Mouse (Mus musculus) liver, adult 2 months (tissue): Measurements from ENCODE around the gene Lbx2. TPM values are rescaled to one million over a fixed set of nuclear protein-coding genes. Genes with fewer than 3 reads are reported as not detected.

Source experiments
- DNase-seq: peaks from one replicate; pipeline ENCODE4 v3.0.0-alpha.2; 2011; ENCODE audit warnings: low read depth, low spot score; ENCODE audit errors: extremely low read depth
- H3K27ac ChIP-seq: fragments of 200-500 bp; replicated peaks from 2 replicates; pipeline ENCODE4 v1.5.1; 2012; ENCODE audit warnings: low read depth, mild to moderate bottlenecking, control low read depth, inconsistent platforms, low read length; ENCODE audit not compliant: insufficient read depth
- H3K27me3 ChIP-seq: fragments of 200-500 bp; 2 replicates; pipeline ENCODE4 v1.6.1; 2012; ENCODE audit warnings: mild to moderate bottlenecking, moderate library complexity, low read length, inconsistent platforms; ENCODE audit not compliant: control insufficient read depth, insufficient read depth
- H3K36me3 ChIP-seq: fragments of 200-500 bp; 2 replicates; pipeline ENCODE4 v1.6.1; 2012; ENCODE audit warnings: low read length, inconsistent platforms; ENCODE audit not compliant: control insufficient read depth, insufficient read depth
- H3K4me1 ChIP-seq: fragments of 200-500 bp; 2 replicates; pipeline ENCODE4 v1.6.1; 2011; ENCODE audit warnings: low read length; ENCODE audit not compliant: control insufficient read depth, insufficient read depth
- H3K4me3 ChIP-seq: fragments of 200-500 bp; 2 replicates; pipeline ENCODE4 v1.5.1; 2011; ENCODE audit warnings: low read depth, mild to moderate bottlenecking, control low read depth, low read length, moderate library complexity; ENCODE audit not compliant: insufficient read depth
- H3K79me2 ChIP-seq: fragments of 200-500 bp; 2 replicates; pipeline ENCODE4 v1.6.1; 2012; ENCODE audit warnings: inconsistent platforms, mild to moderate bottlenecking, low read length, moderate library complexity; ENCODE audit not compliant: control insufficient read depth, insufficient read depth
- H3K9ac ChIP-seq: fragments of 200-500 bp; 2 replicates; pipeline ENCODE4 v1.6.1; 2012; ENCODE audit warnings: low read depth, mild to moderate bottlenecking, control low read depth, inconsistent platforms, low read length
- CTCF ChIP-seq: fragments of 200-500 bp; IDR thresholded peaks from 2 replicates; pipeline ENCODE4 v1.5.1; 2011; ENCODE audit warnings: low read depth, low read length, control low read depth
- POLR2A ChIP-seq: fragments of 200-500 bp; IDR thresholded peaks from 2 replicates; pipeline ENCODE4 v1.6.1; 2011; ENCODE audit warnings: low read length, control low read depth; ENCODE audit not compliant: insufficient read depth; ENCODE audit errors: extremely low read depth
- WGBS: fragments of 180-500 bp; shearing (Covaris S2); methylation state at CpG from one replicate; pipeline ENCODE4 v1.1.7; 2018; 5-methylcytosine and 5-hydroxymethylcytosine counted together
- polyA plus RNA-seq: library from polyadenylated mRNA; depleted of rRNA; stranded (reverse); fragments of >200 nt; gene quantifications from 2 replicates; pipeline ENCODE4 v1.2.3, GENCODE M21; 2012
- total RNA-seq: library from RNA; depleted of rRNA; stranded (reverse); fragments of >200 nt; gene quantifications from 2 replicates; pipeline ENCODE4 v1.2.3, GENCODE M21; 2014

Lbx2 gene
- total and polyA plus RNA-seq, 2 experiments = 0.34 to 0.65 TPM

DNA sequence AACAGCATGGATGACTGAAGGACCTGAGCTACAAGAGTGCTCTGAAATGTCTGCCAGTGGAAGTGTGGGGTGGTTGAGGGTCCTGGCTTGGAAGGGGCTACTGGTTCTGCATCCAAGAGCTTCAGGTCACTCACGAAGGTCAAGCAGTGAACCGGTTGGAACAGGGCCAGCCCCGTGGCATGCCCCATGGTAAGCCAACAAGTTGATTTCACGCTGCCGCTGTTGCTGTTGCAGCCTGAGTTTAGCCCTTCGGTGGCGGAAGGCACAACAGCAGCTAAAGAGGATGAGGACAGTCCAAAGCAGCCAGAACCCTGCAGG lies 33.5 kb downstream of the Lbx2 start:
- H3K4me1 ChIP-seq = peaks cover 14% of the 10 kb centered on the region
- no peak for DNase-seq
- 23% methylated on average over 7 of the region's 7 CpGs for WGBS

DNA sequence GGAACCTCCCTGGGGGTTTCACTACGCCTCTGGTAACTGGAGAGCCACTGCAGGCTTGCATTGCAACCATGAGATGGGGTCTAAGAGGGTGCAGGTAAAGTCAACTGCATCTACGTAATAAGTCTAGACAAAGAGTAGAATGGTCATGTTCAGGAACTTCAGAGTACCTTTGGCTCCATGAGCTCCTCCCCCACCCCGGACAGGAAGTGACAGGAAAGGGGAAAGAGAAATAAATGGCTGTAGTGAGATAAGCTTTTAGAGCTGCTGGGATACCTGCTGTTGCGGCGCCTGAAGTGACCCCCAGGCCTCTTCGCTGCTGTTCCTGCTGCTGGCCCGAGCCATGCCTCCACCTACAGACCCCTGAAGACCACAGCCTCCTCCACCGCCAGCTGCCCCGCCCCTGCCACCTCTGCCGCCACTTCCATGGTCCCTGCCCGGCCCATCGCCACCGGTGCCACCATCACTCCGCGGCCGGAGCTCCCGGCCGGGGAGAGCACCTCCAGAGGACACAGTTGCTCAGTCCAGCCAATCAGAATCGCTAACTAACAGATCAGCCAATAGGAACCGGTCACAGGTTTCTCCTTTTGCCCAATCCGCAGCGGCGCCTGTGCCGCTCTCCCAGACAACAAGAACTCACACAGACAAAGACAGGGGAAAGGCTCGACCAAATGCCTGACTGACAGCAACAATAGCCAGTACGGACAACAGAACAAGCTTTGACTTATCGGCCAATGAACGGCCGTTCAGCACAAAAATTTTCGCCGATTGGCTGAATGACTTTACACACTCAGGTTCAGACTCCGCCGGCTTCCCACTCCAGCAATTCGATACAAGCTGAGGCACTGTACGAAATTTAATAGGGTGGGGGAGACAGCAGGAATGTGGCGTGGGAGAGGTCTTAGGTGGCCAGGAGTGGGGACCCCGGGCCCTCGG lies 35.0 kb downstream of the Lbx2 start, which contains the start of gene Wbp1:
Wbp1 (minus strand) TSS at position 630 of the 933 bp plus-strand sequence.
- H3K79me2 ChIP-seq = no peaks in the 10 kb centered on the region
- DNase-seq = peak; percentile 99
- peak within 1 kb of the TSS; percentile 62 for H3K27ac ChIP-seq
- under 1% methylated on average over 38 of the region's 38 CpGs for WGBS
- H3K27me3 ChIP-seq = no peaks in the 10 kb centered on the region
- H3K4me1 ChIP-seq = peaks cover 18% of the 10 kb centered on the region
- H3K9ac ChIP-seq = peak within 1 kb of the TSS; percentile 82
- no peaks in the 10 kb centered on the region; the same call in 1 of the 2 replicates for H3K36me3 ChIP-seq
- peak within 1 kb of the TSS; percentile 75 for H3K4me3 ChIP-seq
- TF ChIP-seq CTCF (no peak), POLR2A (peak; percentile 71)

More for the DNA sequence above, 33.5 kb downstream of the Lbx2 start:
- peaks cover 4% of the 10 kb centered on the region; the same call in 1 of the 2 replicates for H3K79me2 ChIP-seq
- H3K4me3 ChIP-seq = no peak overlapping the region
- no peaks in the 10 kb centered on the region for H3K27me3 ChIP-seq
- H3K27ac ChIP-seq = no peak overlapping the region
- no peaks in the 10 kb centered on the region; the same call in 1 of the 2 replicates for H3K36me3 ChIP-seq
- no peak for TF ChIP-seq CTCF
- TF ChIP-seq POLR2A = no peak
- no peak overlapping the region for H3K9ac ChIP-seq

- no peaks in the 10 kb centered on the region for H3K27me3 ChIP-seq
- H3K4me1 ChIP-seq = peaks cover 14% of the 10 kb centered on the region
- no peak for DNase-seq
- peak overlapping the region; percentile 58 for H3K4me3 ChIP-seq
- TF ChIP-seq CTCF (no peak), POLR2A (no peak)
- H3K36me3 ChIP-seq = no peaks in the 10 kb centered on the region; the same call in 1 of the 2 replicates
- peak overlapping the region; percentile 43 for H3K27ac ChIP-seq
- H3K79me2 ChIP-seq = no peaks in the 10 kb centered on the region
- 17% methylated on average over 52 of the region's 52 CpGs for WGBS
- peak overlapping the region; percentile 73 for H3K9ac ChIP-seq
Measured at GRCm38 (mm10) chr6:83121863-83122710, 35.9 kb downstream of the Lbx2 start.

DNA sequence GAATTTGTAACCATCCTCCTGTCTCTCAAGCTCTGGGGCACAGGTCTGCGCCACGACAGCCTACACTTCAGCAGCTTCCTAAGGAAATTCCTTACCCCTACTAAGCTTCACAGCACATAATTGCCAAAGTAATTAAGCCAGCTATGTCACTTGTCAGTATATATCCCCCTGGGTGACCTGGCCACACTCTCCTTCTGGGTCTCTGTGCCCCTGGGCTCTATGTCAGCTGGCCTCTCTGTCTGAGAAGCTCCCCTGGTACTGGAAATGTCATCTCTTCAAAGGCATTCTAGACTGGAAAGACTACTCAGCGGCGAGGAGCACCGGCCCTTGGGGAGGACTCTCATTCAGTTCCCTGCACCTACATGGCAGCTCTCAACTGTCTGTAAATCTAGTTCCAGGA lies 36.8 kb downstream of the Lbx2 start:
- DNase-seq = no peak
- no peaks in the 10 kb centered on the region; the same call in 1 of the 2 replicates for H3K36me3 ChIP-seq
- no peaks in the 10 kb centered on the region for H3K79me2 ChIP-seq
- H3K4me3 ChIP-seq = no peak overlapping the region
- no peak overlapping the region for H3K27ac ChIP-seq
- 94% methylated on average over 5 of the region's 5 CpGs for WGBS
- H3K9ac ChIP-seq = no peak overlapping the region
- no peak for TF ChIP-seq POLR2A
- TF ChIP-seq CTCF = no peak
- H3K27me3 ChIP-seq = no peaks in the 10 kb centered on the region
- H3K4me1 ChIP-seq = peaks cover 14% of the 10 kb centered on the region

GRCm38 (mm10) chr6:83124851-83125312 lies 38.7 kb downstream of the Lbx2 start:
- WGBS = under 1% methylated on average over 30 of the region's 30 CpGs
- H3K27ac ChIP-seq = peak overlapping the region; percentile 66
- H3K4me1 ChIP-seq = peaks cover 11% of the 10 kb centered on the region
- peak; percentile 92 for DNase-seq
- H3K9ac ChIP-seq = peak overlapping the region; percentile 96
- H3K36me3 ChIP-seq = no peaks in the 10 kb centered on the region; the same call in 1 of the 2 replicates
- H3K79me2 ChIP-seq = no peaks in the 10 kb centered on the region
- TF ChIP-seq CTCF (no peak), POLR2A (peak; percentile 59; the same call in 1 of the 2 replicates)
- no peaks in the 10 kb centered on the region for H3K27me3 ChIP-seq
- H3K4me3 ChIP-seq = peak overlapping the region; percentile 97
